Mouse (Mus musculus): Measurements from ENCODE around the gene Atp2c2. TPM values are rescaled to one million over a fixed set of nuclear protein-coding genes. Genes with fewer than 3 reads are reported as not detected.

Gene Atp2c2
- polyA plus RNA-seq, 1 experiment from 2014 or later: 0.26 TPM

GRCm38 (mm10) chr8:119727093-119727492, 27.3 kb downstream of the Atp2c2 start:
- Histone ChIP-seq H3K27ac (ENCODE audit: low read length) (no peak overlapping the region), H3K4me2 (ENCODE audit: low read depth, low read length) (no peak overlapping the region), H3K4me1 (ENCODE audit: control insufficient read depth, insufficient read depth, low read length) (peaks cover 8% of the 10 kb centered on the region), H3K4me3 (ENCODE audit: low read length) (no peak overlapping the region), H3K9me3 (replicated peaks; ENCODE audit: control insufficient read depth, low read length) (no peaks in the 10 kb centered on the region), H3K36me3 (ENCODE audit: control insufficient read depth, insufficient read depth) (no peaks in the 10 kb centered on the region), H3K9ac (ENCODE audit: low read length) (no peak overlapping the region), H3K27me3 (ENCODE audit: control insufficient read depth, insufficient read depth, low read length) (no peaks in the 10 kb centered on the region)
- 55% methylated on average over 8 of the region's 8 CpGs for WGBS
- ATAC-seq (replicated peaks; ENCODE audit: extremely low read depth, insufficient read depth, low FRiP score): no peak

- Histone ChIP-seq H3K36me3 (ENCODE audit: control insufficient read depth, insufficient read depth) (no peaks in the 10 kb centered on the region), H3K4me2 (ENCODE audit: low read depth, low read length) (no peak overlapping the region), H3K4me1 (ENCODE audit: control insufficient read depth, insufficient read depth, low read length) (peaks cover 6% of the 10 kb centered on the region), H3K27me3 (ENCODE audit: control insufficient read depth, insufficient read depth, low read length) (no peaks in the 10 kb centered on the region), H3K27ac (ENCODE audit: low read length) (no peak overlapping the region), H3K9me3 (replicated peaks; ENCODE audit: control insufficient read depth, low read length) (no peaks in the 10 kb centered on the region), H3K9ac (ENCODE audit: low read length) (no peak overlapping the region), H3K4me3 (ENCODE audit: low read length) (no peak overlapping the region)
- WGBS: 79% methylated on average over 8 of the region's 8 CpGs
- no peak for ATAC-seq (replicated peaks; ENCODE audit: extremely low read depth, insufficient read depth, low FRiP score)
Observed at GRCm38 (mm10) chr8:119728351-119728895, 28.6 kb downstream of the Atp2c2 start.

- Histone ChIP-seq H3K9ac (ENCODE audit: low read length) (no peak overlapping the region), H3K27ac (ENCODE audit: low read length) (no peak overlapping the region), H3K27me3 (ENCODE audit: control insufficient read depth, insufficient read depth, low read length) (no peaks in the 10 kb centered on the region), H3K36me3 (ENCODE audit: control insufficient read depth, insufficient read depth) (no peaks in the 10 kb centered on the region), H3K9me3 (replicated peaks; ENCODE audit: control insufficient read depth, low read length) (no peaks in the 10 kb centered on the region), H3K4me1 (ENCODE audit: control insufficient read depth, insufficient read depth, low read length) (no peaks in the 10 kb centered on the region), H3K4me3 (ENCODE audit: low read length) (no peak overlapping the region), H3K4me2 (ENCODE audit: low read depth, low read length) (no peak overlapping the region)
- 85% methylated on average over 13 of the region's 13 CpGs for WGBS
- no peak for ATAC-seq (replicated peaks; ENCODE audit: extremely low read depth, insufficient read depth, low FRiP score)
Observed at GRCm38 (mm10) chr8:119732072-119732471, 32.3 kb downstream of the Atp2c2 start.

- 89% methylated on average over 10 of the region's 10 CpGs for WGBS
- Histone ChIP-seq H3K9me3 (replicated peaks; ENCODE audit: control insufficient read depth, low read length) (no peaks in the 10 kb centered on the region), H3K36me3 (ENCODE audit: control insufficient read depth, insufficient read depth) (no peaks in the 10 kb centered on the region), H3K27me3 (ENCODE audit: control insufficient read depth, insufficient read depth, low read length) (no peaks in the 10 kb centered on the region), H3K27ac (ENCODE audit: low read length) (no peak overlapping the region), H3K4me3 (ENCODE audit: low read length) (no peak overlapping the region), H3K9ac (ENCODE audit: low read length) (no peak overlapping the region), H3K4me1 (ENCODE audit: control insufficient read depth, insufficient read depth, low read length) (no peaks in the 10 kb centered on the region), H3K4me2 (ENCODE audit: low read depth, low read length) (no peak overlapping the region)
- ATAC-seq (replicated peaks; ENCODE audit: extremely low read depth, insufficient read depth, low FRiP score): no peak
Observed at GRCm38 (mm10) chr8:119736348-119736917, 36.6 kb downstream of the Atp2c2 start.

GRCm38 (mm10) chr8:119737093-119737900, 37.5 kb downstream of the Atp2c2 start:
- H3K36me3 ChIP-seq (ENCODE audit: control insufficient read depth, insufficient read depth): no peaks in the 10 kb centered on the region
- WGBS: 66% methylated on average over 11 of the region's 11 CpGs

GRCm38 (mm10) chr8:119738129-119738907, 38.5 kb downstream of the Atp2c2 start:
- no peaks in the 10 kb centered on the region for H3K4me1 ChIP-seq (ENCODE audit: control insufficient read depth, insufficient read depth, low read length)
- 59% methylated on average over 19 of the region's 19 CpGs for WGBS
- H3K27ac ChIP-seq (ENCODE audit: low read length): no peak overlapping the region
- no peaks in the 10 kb centered on the region for H3K36me3 ChIP-seq (ENCODE audit: control insufficient read depth, insufficient read depth)
- no peak for ATAC-seq (replicated peaks; ENCODE audit: extremely low read depth, insufficient read depth, low FRiP score)
- H3K27me3 ChIP-seq (ENCODE audit: control insufficient read depth, insufficient read depth, low read length): no peaks in the 10 kb centered on the region
- H3K9me3 ChIP-seq (replicated peaks; ENCODE audit: control insufficient read depth, low read length): no peaks in the 10 kb centered on the region
- no peak overlapping the region for H3K9ac ChIP-seq (ENCODE audit: low read length)
- H3K4me2 ChIP-seq (ENCODE audit: low read depth, low read length): no peak overlapping the region
- no peak overlapping the region for H3K4me3 ChIP-seq (ENCODE audit: low read length)

More at GRCm38 (mm10) chr8:119737093-119737900, 37.5 kb downstream of the Atp2c2 start:
- no peak overlapping the region for H3K27ac ChIP-seq (ENCODE audit: low read length)
- H3K27me3 ChIP-seq (ENCODE audit: control insufficient read depth, insufficient read depth, low read length): no peaks in the 10 kb centered on the region
- no peaks in the 10 kb centered on the region for H3K4me1 ChIP-seq (ENCODE audit: control insufficient read depth, insufficient read depth, low read length)
- H3K4me2 ChIP-seq (ENCODE audit: low read depth, low read length): no peak overlapping the region
- no peak overlapping the region for H3K4me3 ChIP-seq (ENCODE audit: low read length)
- H3K9me3 ChIP-seq (replicated peaks; ENCODE audit: control insufficient read depth, low read length): no peaks in the 10 kb centered on the region
- ATAC-seq (replicated peaks; ENCODE audit: extremely low read depth, insufficient read depth, low FRiP score): no peak
- H3K9ac ChIP-seq (ENCODE audit: low read length): no peak overlapping the region

GRCm38 (mm10) chr8:119740634-119741033, 40.8 kb downstream of the Atp2c2 start:
- no peak overlapping the region for H3K9ac ChIP-seq (ENCODE audit: low read length)
- WGBS: 59% methylated on average over 4 of the region's 4 CpGs
- no peaks in the 10 kb centered on the region for H3K27me3 ChIP-seq (ENCODE audit: control insufficient read depth, insufficient read depth, low read length)
- H3K4me2 ChIP-seq (ENCODE audit: low read depth, low read length): no peak overlapping the region
- H3K4me1 ChIP-seq (ENCODE audit: control insufficient read depth, insufficient read depth, low read length): no peaks in the 10 kb centered on the region
- no peaks in the 10 kb centered on the region for H3K36me3 ChIP-seq (ENCODE audit: control insufficient read depth, insufficient read depth)
- no peaks in the 10 kb centered on the region for H3K9me3 ChIP-seq (replicated peaks; ENCODE audit: control insufficient read depth, low read length)
- no peak overlapping the region for H3K27ac ChIP-seq (ENCODE audit: low read length)
- no peak overlapping the region for H3K4me3 ChIP-seq (ENCODE audit: low read length)
- no peak for ATAC-seq (replicated peaks; ENCODE audit: extremely low read depth, insufficient read depth, low FRiP score)

- 67% methylated on average over 7 of the region's 7 CpGs for WGBS
- Histone ChIP-seq H3K4me3 (ENCODE audit: low read length) (no peak overlapping the region), H3K9me3 (replicated peaks; ENCODE audit: control insufficient read depth, low read length) (no peaks in the 10 kb centered on the region), H3K4me2 (ENCODE audit: low read depth, low read length) (no peak overlapping the region), H3K4me1 (ENCODE audit: control insufficient read depth, insufficient read depth, low read length) (no peaks in the 10 kb centered on the region), H3K27ac (ENCODE audit: low read length) (no peak overlapping the region), H3K9ac (ENCODE audit: low read length) (no peak overlapping the region), H3K27me3 (ENCODE audit: control insufficient read depth, insufficient read depth, low read length) (no peaks in the 10 kb centered on the region), H3K36me3 (ENCODE audit: control insufficient read depth, insufficient read depth) (no peaks in the 10 kb centered on the region)
- no peak for ATAC-seq (replicated peaks; ENCODE audit: extremely low read depth, insufficient read depth, low FRiP score)
Observed at GRCm38 (mm10) chr8:119742409-119742808, 42.6 kb downstream of the Atp2c2 start.

Data from heart, embryonic 16.5 days (tissue).